ENCODE assay signal across 8 mouse cellular contexts in genomic region chr10:76203798-76204283, GRCm38 (mm10). TPM values are rescaled to one million over a fixed set of nuclear protein-coding genes. Genes with fewer than 3 reads are reported as not detected.
DNase-seq lines count a peak whose midpoint lies in the region; ATAC-seq lines count a peak whose summit lies in the region.

No protein-coding gene starts in this region.

- no peaks in the 10 kb centered on the region for H3K9me3 ChIP-seq in embryonic facial prominence, embryonic 10.5 days
- no peaks in the 10 kb centered on the region for H3K9me3 ChIP-seq in hindbrain, embryonic 11.5 days (ENCODE audit: control insufficient read depth, low read length)
- no peaks in the 10 kb centered on the region for H3K9me3 ChIP-seq in midbrain, embryonic 13.5 days

- H3K4me3 ChIP-seq in embryonic facial prominence, embryonic 10.5 days: peak overlapping the region; percentile 55
- H3K4me3 ChIP-seq in hindbrain, embryonic 11.5 days (ENCODE audit: low read depth, low read length): peak overlapping the region; percentile 25
- H3K4me3 ChIP-seq in midbrain, embryonic 13.5 days (replicated peaks): peak overlapping the region; percentile 32

- intact Hi-C loops in left cerebral cortex, postnatal 4 days (cut with DNase I): loop anchor here (10.0 kb wide), 2 partner anchors 169 to 229 kb away; partner anchors contain the start of gene Zfp280b

- peak overlapping the region; percentile 75 for H3K27ac ChIP-seq in embryonic facial prominence, embryonic 10.5 days (replicated peaks)
- H3K27ac ChIP-seq in hindbrain, embryonic 11.5 days (ENCODE audit: low read depth, low read length): no peak overlapping the region
- H3K27ac ChIP-seq in midbrain, embryonic 13.5 days: no peak overlapping the region

- peak overlapping the region; percentile 40 for H3K4me2 ChIP-seq in hindbrain, embryonic 11.5 days (replicated peaks; ENCODE audit: low read depth, low read length)
- H3K4me2 ChIP-seq in midbrain, embryonic 13.5 days (replicated peaks): peak overlapping the region; percentile 50

- no peaks in the 10 kb centered on the region for H3K27me3 ChIP-seq in embryonic facial prominence, embryonic 10.5 days (replicated peaks; ENCODE audit: low read depth, poor library complexity, severe bottlenecking)
- H3K27me3 ChIP-seq in hindbrain, embryonic 11.5 days (ENCODE audit: control insufficient read depth, insufficient read depth, low read length): no peaks in the 10 kb centered on the region
- no peaks in the 10 kb centered on the region for H3K27me3 ChIP-seq in midbrain, embryonic 13.5 days

- no peak for ATAC-seq in hindbrain, embryonic 11.5 days (ENCODE audit: low FRiP score)
- ATAC-seq in midbrain, embryonic 13.5 days: peak; percentile 65; the same call in 1 of the 2 replicates

- 12% methylated on average over 18 of the region's 18 CpGs for WGBS in embryonic facial prominence, embryonic 10.5 days
- WGBS in hindbrain, embryonic 11.5 days: 16% methylated on average over 16 of the region's 18 CpGs
- WGBS in midbrain, embryonic 13.5 days: 28% methylated on average over 18 of the region's 18 CpGs

- 0 out of 2 replicates have a peak overlapping the region, but pooled peaks have one; percentile 16 for H3K9ac ChIP-seq in hindbrain, embryonic 11.5 days (ENCODE audit: low read depth, low read length)
- H3K9ac ChIP-seq in midbrain, embryonic 13.5 days (replicated peaks): no peak overlapping the region; the same call in 1 of the 2 replicates

- peak; percentile 17 for DNase-seq in adrenal gland, adult 2 months
- no peak for DNase-seq in adrenal gland, postnatal 4 days (ENCODE audit: low spot score in 2 of 2)
- DNase-seq in Muller cell, postnatal 12 days (ENCODE audit: inconsistent ontology term): peak; percentile 4
- DNase-seq in embryonic facial prominence, embryonic 10.5 days (ENCODE audit: low spot score): peak; percentile 50
- DNase-seq in hindbrain, embryonic 11.5 days (ENCODE audit: low spot score): peak; percentile 43
- peak; percentile 37 for DNase-seq in left cerebral cortex, postnatal 4 days
- DNase-seq in thymus, postnatal 36 days: peak; percentile 10 to 19

- H3K36me3 ChIP-seq in embryonic facial prominence, embryonic 10.5 days (replicated peaks): peaks cover 24% of the 10 kb centered on the region
- H3K36me3 ChIP-seq in hindbrain, embryonic 11.5 days (ENCODE audit: control insufficient read depth, insufficient read depth, low read length): peaks cover 4% of the 10 kb centered on the region; the same call in 1 of the 2 replicates
- peaks cover 34% of the 10 kb centered on the region for H3K36me3 ChIP-seq in midbrain, embryonic 13.5 days

- H3K4me1 ChIP-seq in embryonic facial prominence, embryonic 10.5 days: peaks cover 4% of the 10 kb centered on the region
- no peaks in the 10 kb centered on the region for H3K4me1 ChIP-seq in hindbrain, embryonic 11.5 days (replicated peaks; ENCODE audit: control insufficient read depth, insufficient read depth, low read length)
- H3K4me1 ChIP-seq in midbrain, embryonic 13.5 days (replicated peaks): no peaks in the 10 kb centered on the region

RNA-seq across cellular contexts. Expression of gene Prmt2, which starts 33.8 kb away (rescaled TPM):
- total RNA-seq in adrenal gland, adult 2 months (2021): 10 to 100 TPM; 19.0 to 25.9 TPM
- polyA plus RNA-seq in adrenal gland, adult 2 months (2012; rRNA removed): 22.1 and 27.4 TPM in 2 replicates
- 10 to 100 TPM; 18.8 to 20.2 TPM for total RNA-seq in adrenal gland, postnatal 4 days (2021)
- 62.2 and 64.5 TPM in 2 replicates for polyA plus RNA-seq in embryonic facial prominence, embryonic 10.5 days (2016; fragmentation: Nextera tagmentation; extraction: Ambion mirVana)
- 113 TPM in 2 replicates for polyA plus RNA-seq in hindbrain, embryonic 11.5 days (2014; fragmentation: Nextera tagmentation; extraction: Ambion mirVana)
- 100 to 1,000 TPM; 145 to 146 TPM for total RNA-seq in left cerebral cortex, postnatal 4 days (2021)
- 270 and 275 TPM in 2 replicates for polyA plus RNA-seq in midbrain, embryonic 13.5 days (2015; fragmentation: Nextera tagmentation; extraction: Ambion mirVana)

RNA-seq across cellular contexts. Expression of gene S100b, which starts 49.8 kb away (rescaled TPM):
- total RNA-seq in adrenal gland, adult 2 months (2021): 10 to 100 TPM; 11.6 to 26.6 TPM
- polyA plus RNA-seq in adrenal gland, adult 2 months (2012; rRNA removed): 2.0 TPM in 2 replicates
- total RNA-seq in adrenal gland, postnatal 4 days (2021): 10 to 100 TPM in 1 of 2 experiments, 1 to 10 TPM in 1; 9.5 to 11.2 TPM
- 0.10 TPM in 1 of 2 replicates, not detected in the other for polyA plus RNA-seq in embryonic facial prominence, embryonic 10.5 days (2016; fragmentation: Nextera tagmentation; extraction: Ambion mirVana)
- polyA plus RNA-seq in hindbrain, embryonic 11.5 days (2014; fragmentation: Nextera tagmentation; extraction: Ambion mirVana): 0.42 and 0.45 TPM in 2 replicates
- 1 to 10 TPM; 5.4 to 6.4 TPM for total RNA-seq in left cerebral cortex, postnatal 4 days (2021)
- 0.18 and 0.31 TPM in 2 replicates for polyA plus RNA-seq in midbrain, embryonic 13.5 days (2015; fragmentation: Nextera tagmentation; extraction: Ambion mirVana)

RNA-seq across cellular contexts. Expression of gene Slc5a4a, which starts 56.6 kb away (rescaled TPM):
- total RNA-seq in adrenal gland, adult 2 months (2021): not detected
- not detected in 2 replicates for polyA plus RNA-seq in adrenal gland, adult 2 months (2012; rRNA removed)
- total RNA-seq in adrenal gland, postnatal 4 days (2021): not detected
- polyA plus RNA-seq in embryonic facial prominence, embryonic 10.5 days (2016; fragmentation: Nextera tagmentation; extraction: Ambion mirVana): not detected in 2 replicates
- 0.10 TPM in 1 of 2 replicates, not detected in the other for polyA plus RNA-seq in hindbrain, embryonic 11.5 days (2014; fragmentation: Nextera tagmentation; extraction: Ambion mirVana)
- not detected for total RNA-seq in left cerebral cortex, postnatal 4 days (2021)
- 0.09 and 0.13 TPM in 2 replicates for polyA plus RNA-seq in midbrain, embryonic 13.5 days (2015; fragmentation: Nextera tagmentation; extraction: Ambion mirVana)

Comparison
In these comparisons a context has a peak if more than half of its experiments do, and no peak if none do; other contexts are left out.
1. DNase-seq: peak in adrenal gland, adult 2 months (single experiment), Muller cell, postnatal 12 days (single experiment), embryonic facial prominence, embryonic 10.5 days (single experiment), hindbrain, embryonic 11.5 days (single experiment), left cerebral cortex, postnatal 4 days (single experiment) and thymus, postnatal 36 days (2 of 2); none in adrenal gland, postnatal 4 days (0 of 2).
2. Peak in every context shown above with its lines, with median percentiles within 50 percentile points of each other: H3K4me3 ChIP-seq.